Mouse (Mus musculus) ovary, postnatal 10 days (tissue): ENCODE measurements around the gene Pfpl.

ENCODE experiments used
- DNase-seq: peaks from one replicate; pipeline ENCODE4 v3.0.0; 2022; ENCODE audit warnings: low spot score

Gene Pfpl

DNA sequence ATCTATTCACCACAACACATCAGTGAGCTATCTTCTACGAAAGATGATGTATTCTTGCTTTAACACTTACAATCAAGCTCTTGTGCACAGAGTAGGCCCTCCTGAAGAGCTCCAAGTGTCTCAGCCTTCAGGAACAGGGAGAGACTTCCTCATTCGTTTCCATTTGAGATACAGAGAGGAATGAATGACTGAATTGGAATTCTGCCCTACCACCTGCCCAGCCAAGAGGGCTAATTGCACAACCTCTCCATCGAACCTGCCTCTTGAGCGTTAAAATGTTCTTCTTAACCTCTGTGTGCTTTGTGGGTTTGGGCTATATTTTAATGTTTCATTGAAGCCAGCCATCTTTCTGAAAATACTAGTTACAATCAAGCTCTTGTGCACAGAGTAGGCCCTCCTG lies 37.0 kb downstream of the Pfpl start:
- DNase-seq: no peak

DNA sequence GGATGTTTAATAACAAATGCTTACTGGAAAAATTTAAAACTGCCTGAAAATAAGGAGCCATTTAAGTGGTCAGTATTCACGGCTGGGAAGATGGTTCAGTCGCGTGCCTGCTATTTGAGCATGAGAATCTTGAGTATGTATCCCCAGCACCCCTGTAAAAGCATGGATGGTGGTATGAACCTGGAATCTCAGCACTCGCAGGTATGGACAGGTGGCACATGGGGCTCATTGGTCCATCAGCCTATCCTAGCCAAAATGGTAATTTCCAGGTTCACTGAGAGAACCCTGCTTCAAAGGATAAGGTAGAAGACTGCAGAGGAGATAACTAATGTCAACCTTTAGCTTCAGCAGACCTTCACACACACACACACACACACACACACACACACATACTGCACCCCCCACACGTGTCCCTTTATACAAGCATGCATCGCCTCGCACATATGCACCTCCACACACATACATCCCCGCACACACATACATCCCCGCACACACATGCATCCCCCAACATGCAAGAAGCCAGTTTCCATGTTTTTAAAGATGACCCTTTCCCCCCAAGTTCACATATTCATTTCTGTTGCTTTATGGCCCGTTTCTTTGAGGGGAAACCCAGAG lies 37.9 kb downstream of the Pfpl start:
- no peak for DNase-seq

GRCm38 (mm10) chr19:12466204-12466603 lies 38.5 kb downstream of the Pfpl start:
- DNase-seq: no peak

DNA sequence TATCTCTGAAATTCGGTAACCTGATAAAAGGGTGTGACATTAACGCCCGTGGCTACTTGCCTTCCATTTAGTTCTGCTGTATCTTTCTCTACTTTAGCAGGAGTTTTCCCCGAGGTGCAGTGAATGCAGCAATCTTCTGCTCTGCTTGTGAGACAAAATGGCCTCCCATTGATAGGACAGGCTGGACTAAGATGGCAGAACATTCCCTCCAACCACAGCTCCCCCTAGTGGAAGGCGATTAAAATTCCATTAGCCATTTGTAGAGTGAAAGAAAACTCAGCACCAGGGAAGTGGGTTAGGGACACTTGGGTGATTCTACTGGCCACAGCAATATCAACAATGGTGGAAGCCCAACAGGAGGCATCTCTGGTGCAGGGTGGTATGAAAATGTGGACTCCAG lies 39.7 kb downstream of the Pfpl start:
- no peak for DNase-seq

GRCm38 (mm10) chr19:12471866-12472265 lies 44.2 kb downstream of the Pfpl start:
- DNase-seq: no peak

DNA sequence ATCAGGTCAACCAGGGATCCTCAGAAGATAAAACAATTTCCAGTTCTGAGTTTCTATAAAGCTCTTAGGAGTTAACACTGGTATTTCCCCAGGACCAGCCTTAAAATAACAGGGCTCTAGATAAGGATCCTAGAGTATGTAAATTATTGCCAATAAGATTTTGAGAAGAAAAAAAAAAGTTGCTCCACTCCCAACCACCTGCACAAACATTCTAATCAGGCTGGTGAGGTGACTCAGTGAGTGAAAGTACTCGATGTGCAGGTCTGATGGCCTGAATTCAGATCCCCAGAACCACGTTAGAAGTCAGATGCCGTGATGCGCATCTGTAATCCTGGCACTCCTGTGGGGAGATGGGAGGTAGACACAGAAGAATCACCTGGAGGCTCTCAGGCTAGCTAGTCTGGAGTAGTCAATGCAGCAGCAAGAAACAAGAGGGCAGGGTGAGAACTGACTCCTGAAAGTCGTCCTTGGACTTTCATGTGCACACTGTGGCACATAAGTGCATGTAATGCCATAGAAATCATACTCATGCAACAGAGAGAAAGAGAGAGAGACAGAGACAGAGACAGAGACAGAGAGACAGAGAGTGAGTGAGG lies 44.8 kb downstream of the Pfpl start:
- DNase-seq: no peak

GRCm38 (mm10) chr19:12473201-12473641 lies 45.5 kb downstream of the Pfpl start:
- no peak for DNase-seq

- no peak for DNase-seq
Measured at GRCm38 (mm10) chr19:12473951-12474350, 46.2 kb downstream of the Pfpl start.

DNA sequence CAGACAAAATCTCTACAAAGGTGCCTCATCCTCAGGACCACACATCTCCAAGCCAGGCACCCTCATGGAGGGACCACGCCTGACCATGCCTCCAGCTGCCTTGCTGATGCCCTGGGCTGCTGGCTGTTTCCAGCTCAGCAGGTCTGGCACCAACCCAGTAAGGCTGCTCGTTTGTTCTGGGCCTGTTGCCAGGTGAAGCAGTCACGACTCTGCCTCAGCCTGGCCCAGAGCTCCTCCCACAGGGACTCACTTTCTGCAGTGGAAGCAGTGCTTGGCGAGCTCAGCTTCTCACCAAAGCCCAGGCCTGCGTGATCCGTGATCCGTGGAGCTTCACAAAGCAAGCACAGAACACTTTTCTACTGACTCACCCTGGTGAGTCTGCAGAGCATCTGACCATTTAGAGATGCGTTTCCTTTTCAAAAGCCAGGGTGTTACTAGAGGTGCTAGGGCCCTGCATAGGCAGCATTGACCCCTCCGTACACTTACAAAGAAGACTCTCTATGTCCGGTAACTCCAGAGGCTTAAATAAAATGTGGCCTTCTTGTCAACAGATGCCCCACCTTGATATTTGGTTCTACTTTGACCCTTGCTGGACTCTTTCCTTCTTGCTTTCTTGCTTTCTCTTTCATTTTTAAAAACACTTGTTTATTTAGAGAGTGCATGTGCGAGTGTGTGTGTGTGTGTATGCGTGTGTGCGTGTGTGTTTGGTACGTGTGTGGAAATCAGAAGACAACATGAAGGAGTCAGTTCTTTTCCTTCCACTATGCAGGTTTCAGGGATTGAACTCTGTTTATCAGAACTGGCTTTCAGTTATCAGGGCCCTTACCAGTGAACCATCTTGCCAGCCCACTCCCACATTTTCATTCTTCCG lies 47.9 kb downstream of the Pfpl start:
- peak; percentile 72 for DNase-seq

DNA sequence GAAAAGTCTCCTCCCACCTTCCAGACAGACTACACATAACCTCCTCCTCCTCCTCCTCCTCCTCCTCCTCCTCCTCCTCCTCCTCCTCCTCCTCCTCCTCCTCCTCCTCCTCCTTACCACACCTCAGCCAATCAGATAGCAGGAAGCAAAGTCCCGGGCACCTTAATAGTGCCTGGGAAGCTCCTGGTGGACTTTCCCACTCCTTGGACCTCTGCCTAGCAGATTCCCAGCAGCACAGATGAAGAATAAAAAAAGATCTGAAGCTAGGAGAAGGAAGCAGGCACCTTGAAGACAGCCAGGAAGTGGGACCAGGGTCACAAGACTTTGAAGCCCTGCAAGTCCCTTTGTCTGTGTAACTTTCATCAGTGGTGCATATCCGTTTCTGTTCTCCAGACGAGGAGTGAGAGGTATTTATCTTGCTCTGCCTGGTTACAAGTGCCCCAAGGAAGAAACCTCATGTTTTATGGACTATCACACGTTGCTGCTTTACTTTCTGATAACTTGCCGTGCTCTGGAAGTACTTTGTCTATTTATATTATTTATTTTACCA lies 49.1 kb downstream of the Pfpl start:
- DNase-seq: no peak

DNA sequence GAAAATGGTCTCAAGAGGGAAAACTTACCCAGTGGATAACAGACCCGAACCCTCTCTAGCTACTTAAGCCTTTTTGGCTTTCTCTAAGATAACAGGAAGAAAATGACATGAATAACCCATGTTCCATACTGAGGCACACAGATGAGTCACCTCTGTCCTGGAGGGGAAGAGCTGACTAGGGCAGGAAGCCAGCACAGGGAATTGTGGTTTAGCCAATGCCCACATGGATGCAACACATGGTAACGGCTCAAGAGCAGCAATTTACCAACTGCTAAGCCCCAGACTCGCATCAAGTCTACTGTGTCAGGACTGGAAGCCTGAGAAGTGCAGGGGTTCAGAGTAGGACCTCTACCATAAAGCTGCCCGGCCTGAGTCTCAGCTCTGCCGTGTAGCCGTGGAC lies 50.7 kb downstream of the Pfpl start:
- DNase-seq: no peak
